Mouse (Mus musculus): ENCODE measurements around the gene Celf2. TPM values are rescaled to one million over a fixed set of nuclear protein-coding genes. Genes with fewer than 3 reads are reported as not detected.
A peak's percentile ranks its signal among the peaks of the same experiment; 100 is the strongest.

Celf2 gene
- polyA plus RNA-seq, 1 experiment from 2014 or later = 35.4 TPM

DNA sequence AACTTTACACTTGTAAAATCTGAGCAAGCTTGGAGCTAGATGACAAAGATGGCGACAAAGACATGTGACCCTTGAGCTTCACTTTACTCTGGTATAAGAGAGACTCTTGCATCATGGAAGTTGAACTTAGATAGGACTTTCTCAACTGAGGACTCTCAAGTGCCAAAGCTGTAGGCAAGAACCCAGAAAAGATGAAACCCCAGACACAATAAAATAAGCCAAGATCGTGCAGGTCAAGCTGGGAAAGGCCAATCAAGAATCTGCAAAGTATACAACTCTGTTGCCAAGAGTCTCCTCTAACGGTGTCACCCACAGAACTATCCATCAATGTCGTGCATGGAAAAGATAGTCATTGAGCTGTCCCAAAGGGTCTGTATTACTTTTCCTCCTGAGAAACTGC lies 558.7 kb downstream of the Celf2 start:
- no peak overlapping the region for H3K4me3 ChIP-seq (ENCODE audit: low read length)
- no peaks in the 10 kb centered on the region for H3K27me3 ChIP-seq (replicated peaks; ENCODE audit: control insufficient read depth, insufficient read depth, low read length)
- H3K9me3 ChIP-seq (ENCODE audit: control insufficient read depth, low read length) = no peaks in the 10 kb centered on the region
- H3K9ac ChIP-seq (ENCODE audit: low read depth, low read length) = no peak overlapping the region
- no peak for ATAC-seq
- no peak overlapping the region for H3K27ac ChIP-seq (ENCODE audit: low read length)
- H3K4me1 ChIP-seq (ENCODE audit: control insufficient read depth, insufficient read depth, low read length) = no peaks in the 10 kb centered on the region
- H3K4me2 ChIP-seq (ENCODE audit: low read depth, low read length) = no peak overlapping the region
- WGBS = 73% methylated on average over 4 of the region's 4 CpGs
- no peaks in the 10 kb centered on the region for H3K36me3 ChIP-seq (ENCODE audit: control insufficient read depth, insufficient read depth, low read length)

DNA sequence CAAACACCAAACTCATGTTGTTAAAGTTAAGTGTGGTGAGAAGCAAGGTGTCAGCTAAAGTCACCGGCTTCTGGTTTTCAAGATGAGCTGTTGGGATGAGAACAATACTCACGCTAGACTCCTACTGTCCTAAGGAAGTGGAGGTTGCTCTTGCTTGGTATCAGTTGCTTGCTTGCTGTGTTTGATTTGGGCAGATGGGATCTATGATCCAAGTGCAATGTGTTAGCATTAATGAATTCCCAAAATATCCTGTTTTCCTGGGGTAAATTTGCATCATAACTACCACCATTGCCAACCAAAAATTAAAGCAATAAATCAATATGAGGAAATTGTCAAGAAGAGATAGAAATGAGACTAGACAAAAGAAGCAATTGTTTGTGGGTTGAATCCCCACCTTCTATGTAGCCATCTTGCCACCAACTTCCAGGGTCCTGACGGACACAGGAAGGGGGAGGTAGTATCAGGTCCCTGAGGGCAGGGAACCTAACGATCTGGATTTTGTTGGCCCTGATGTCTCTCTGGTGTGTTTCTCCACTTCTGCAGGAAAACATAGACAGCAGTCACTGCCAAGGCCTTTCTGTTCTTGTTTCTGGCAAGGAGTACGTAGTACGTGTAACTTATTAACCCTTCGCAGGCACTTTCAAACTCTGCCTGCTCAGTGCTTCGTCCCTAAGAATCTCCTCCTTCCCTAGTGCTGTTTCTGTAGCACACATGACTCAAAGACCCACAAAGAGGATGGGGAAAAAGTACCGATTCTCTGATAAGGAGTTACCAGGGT lies 563.5 kb downstream of the Celf2 start:
- Histone ChIP-seq H3K27me3 (replicated peaks; ENCODE audit: control insufficient read depth, insufficient read depth, low read length) (no peaks in the 10 kb centered on the region), H3K4me2 (ENCODE audit: low read depth, low read length) (no peak overlapping the region), H3K27ac (ENCODE audit: low read length) (no peak overlapping the region), H3K36me3 (ENCODE audit: control insufficient read depth, insufficient read depth, low read length) (no peaks in the 10 kb centered on the region), H3K9ac (ENCODE audit: low read depth, low read length) (no peak overlapping the region), H3K4me1 (ENCODE audit: control insufficient read depth, insufficient read depth, low read length) (no peaks in the 10 kb centered on the region), H3K9me3 (ENCODE audit: control insufficient read depth, low read length) (0 out of 2 replicates have a peak, but pooled peaks cover 4% of the 10 kb centered on the region), H3K4me3 (ENCODE audit: low read length) (no peak overlapping the region)
- ATAC-seq = no peak
- WGBS = 78% methylated on average over 9 of the region's 9 CpGs

DNA sequence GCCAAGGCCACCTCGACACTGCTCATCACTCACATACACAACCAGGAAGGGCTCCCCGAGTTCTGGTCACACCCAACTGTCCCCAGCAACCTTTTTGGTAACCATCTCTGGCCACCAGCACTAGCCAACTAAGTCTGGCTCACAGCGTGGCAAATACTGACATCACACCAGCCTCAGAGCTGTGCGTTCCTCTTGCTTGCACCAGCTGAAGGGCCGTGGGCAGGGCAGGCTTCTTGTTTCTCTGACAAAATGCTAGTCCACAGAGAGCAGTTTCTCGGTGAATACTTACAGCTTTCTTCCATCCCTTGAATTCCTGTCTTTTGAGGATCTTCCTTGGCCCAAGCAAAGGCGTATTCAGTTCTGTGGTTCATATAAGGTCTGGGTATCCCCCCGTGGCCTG lies 565.7 kb downstream of the Celf2 start:
- H3K9me3 ChIP-seq (ENCODE audit: control insufficient read depth, low read length) = 0 out of 2 replicates have a peak, but pooled peaks cover 4% of the 10 kb centered on the region

DNA sequence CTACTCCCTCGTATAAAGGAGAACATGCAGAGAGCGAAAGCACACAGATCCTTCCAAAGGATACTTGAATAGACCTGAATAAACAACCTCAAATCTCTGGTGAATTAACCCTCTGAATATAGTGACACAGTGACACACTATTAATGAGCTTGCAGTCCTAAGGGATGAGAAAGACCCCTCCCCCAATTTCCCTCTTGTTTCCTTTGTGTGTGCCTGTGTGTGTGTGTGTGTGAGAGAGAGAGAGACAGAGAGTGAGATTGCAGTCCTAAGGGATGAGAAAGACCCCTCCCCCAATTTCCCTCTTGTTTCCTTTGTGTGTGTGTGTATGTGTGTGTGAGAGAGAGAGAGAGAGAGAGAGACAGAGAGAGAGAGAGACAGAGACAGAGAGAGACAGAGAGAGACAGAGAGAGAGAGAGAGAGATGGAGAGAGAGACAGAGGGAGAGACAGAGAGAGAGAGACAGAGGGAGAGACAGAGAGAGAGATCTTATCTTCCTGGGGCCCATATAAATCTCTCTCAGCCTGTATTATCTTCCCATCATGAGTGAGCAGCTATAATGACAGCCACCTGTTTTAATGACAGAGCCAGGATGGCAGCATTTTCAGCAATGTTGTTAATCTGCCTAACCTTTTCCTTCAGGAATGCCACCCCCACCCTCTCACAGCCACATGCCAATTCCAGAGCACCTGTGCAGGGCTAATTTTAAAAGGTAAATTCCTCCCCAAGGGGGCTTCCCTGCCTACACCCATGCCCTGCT lies 566.5 kb downstream of the Celf2 start:
- no peaks in the 10 kb centered on the region for H3K27me3 ChIP-seq (replicated peaks; ENCODE audit: control insufficient read depth, insufficient read depth, low read length)
- WGBS = 69% methylated on average over 2 of the region's 2 CpGs
- no peak for ATAC-seq
- no peak overlapping the region for H3K4me2 ChIP-seq (ENCODE audit: low read depth, low read length)
- H3K36me3 ChIP-seq (ENCODE audit: control insufficient read depth, insufficient read depth, low read length) = no peaks in the 10 kb centered on the region
- no peak overlapping the region for H3K4me3 ChIP-seq (ENCODE audit: low read length)
- H3K4me1 ChIP-seq (ENCODE audit: control insufficient read depth, insufficient read depth, low read length) = no peaks in the 10 kb centered on the region
- H3K9ac ChIP-seq (ENCODE audit: low read depth, low read length) = no peak overlapping the region
- H3K27ac ChIP-seq (ENCODE audit: low read length) = no peak overlapping the region
- 0 out of 2 replicates have a peak, but pooled peaks cover 4% of the 10 kb centered on the region for H3K9me3 ChIP-seq (ENCODE audit: control insufficient read depth, low read length)

More for the DNA sequence above, 565.7 kb downstream of the Celf2 start:
- no peaks in the 10 kb centered on the region for H3K36me3 ChIP-seq (ENCODE audit: control insufficient read depth, insufficient read depth, low read length)
- no peak overlapping the region for H3K4me3 ChIP-seq (ENCODE audit: low read length)
- no peak overlapping the region for H3K9ac ChIP-seq (ENCODE audit: low read depth, low read length)
- WGBS = 80% methylated on average over 8 of the region's 8 CpGs
- no peaks in the 10 kb centered on the region for H3K4me1 ChIP-seq (ENCODE audit: control insufficient read depth, insufficient read depth, low read length)
- no peak for ATAC-seq
- H3K4me2 ChIP-seq (ENCODE audit: low read depth, low read length) = no peak overlapping the region
- no peak overlapping the region for H3K27ac ChIP-seq (ENCODE audit: low read length)
- H3K27me3 ChIP-seq (replicated peaks; ENCODE audit: control insufficient read depth, insufficient read depth, low read length) = no peaks in the 10 kb centered on the region

DNA sequence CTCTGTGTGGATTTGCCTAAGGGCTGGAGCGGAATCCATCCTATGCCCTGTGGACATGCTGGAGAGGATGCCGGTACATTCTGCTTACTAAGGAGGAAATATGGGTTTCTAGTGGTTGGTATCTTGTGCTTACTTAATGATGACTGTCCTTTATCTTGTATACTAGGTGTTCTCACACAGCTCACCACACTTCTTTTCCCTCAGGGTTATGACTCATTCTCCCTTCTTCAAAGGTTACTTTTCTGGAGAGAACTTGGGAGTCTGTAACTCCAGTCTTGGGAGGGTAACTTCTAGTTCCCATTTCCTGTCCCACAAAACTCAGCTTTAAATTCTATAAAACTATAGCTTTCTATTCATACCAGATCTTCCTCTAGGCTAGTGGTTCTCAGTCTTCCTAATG lies 570.2 kb downstream of the Celf2 start:
- Histone ChIP-seq H3K36me3 (ENCODE audit: control insufficient read depth, insufficient read depth, low read length) (no peaks in the 10 kb centered on the region), H3K4me3 (ENCODE audit: low read length) (no peak overlapping the region), H3K4me2 (ENCODE audit: low read depth, low read length) (no peak overlapping the region), H3K27me3 (replicated peaks; ENCODE audit: control insufficient read depth, insufficient read depth, low read length) (no peaks in the 10 kb centered on the region), H3K9ac (ENCODE audit: low read depth, low read length) (no peak overlapping the region), H3K27ac (ENCODE audit: low read length) (no peak overlapping the region), H3K9me3 (ENCODE audit: control insufficient read depth, low read length) (0 out of 2 replicates have a peak, but pooled peaks cover 4% of the 10 kb centered on the region), H3K4me1 (ENCODE audit: control insufficient read depth, insufficient read depth, low read length) (no peaks in the 10 kb centered on the region)
- ATAC-seq = no peak
- 93% methylated on average over 2 of the region's 2 CpGs for WGBS

DNA sequence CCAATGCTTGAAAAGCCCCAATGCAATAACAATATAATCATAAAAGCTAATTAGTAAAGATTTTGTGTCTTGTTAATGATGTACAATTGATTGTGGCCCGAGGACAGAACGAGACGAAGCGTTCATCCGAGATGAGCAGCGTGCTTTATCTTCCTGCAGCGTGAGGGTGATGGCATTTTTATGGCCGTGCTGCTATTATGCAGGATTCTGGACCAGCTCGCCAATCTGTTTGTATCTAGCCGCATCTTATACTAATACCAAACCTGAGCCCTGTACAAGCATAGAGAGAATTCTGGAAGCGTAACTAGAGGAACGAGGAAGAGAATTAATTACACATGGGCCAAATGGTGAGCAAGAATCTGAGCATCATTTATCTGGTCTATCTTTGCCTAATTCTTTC lies 576.2 kb downstream of the Celf2 start:
- ATAC-seq = no peak
- no peak overlapping the region for H3K4me2 ChIP-seq (ENCODE audit: low read depth, low read length)
- no peak overlapping the region for H3K9ac ChIP-seq (ENCODE audit: low read depth, low read length)
- H3K9me3 ChIP-seq (ENCODE audit: control insufficient read depth, low read length) = no peaks in the 10 kb centered on the region
- H3K4me3 ChIP-seq (ENCODE audit: low read length) = no peak overlapping the region
- H3K27me3 ChIP-seq (replicated peaks; ENCODE audit: control insufficient read depth, insufficient read depth, low read length) = no peaks in the 10 kb centered on the region
- no peak overlapping the region for H3K27ac ChIP-seq (ENCODE audit: low read length)
- no peaks in the 10 kb centered on the region for H3K4me1 ChIP-seq (ENCODE audit: control insufficient read depth, insufficient read depth, low read length)
- H3K36me3 ChIP-seq (ENCODE audit: control insufficient read depth, insufficient read depth, low read length) = no peaks in the 10 kb centered on the region
- WGBS = 50% methylated on average over 12 of the region's 12 CpGs

DNA sequence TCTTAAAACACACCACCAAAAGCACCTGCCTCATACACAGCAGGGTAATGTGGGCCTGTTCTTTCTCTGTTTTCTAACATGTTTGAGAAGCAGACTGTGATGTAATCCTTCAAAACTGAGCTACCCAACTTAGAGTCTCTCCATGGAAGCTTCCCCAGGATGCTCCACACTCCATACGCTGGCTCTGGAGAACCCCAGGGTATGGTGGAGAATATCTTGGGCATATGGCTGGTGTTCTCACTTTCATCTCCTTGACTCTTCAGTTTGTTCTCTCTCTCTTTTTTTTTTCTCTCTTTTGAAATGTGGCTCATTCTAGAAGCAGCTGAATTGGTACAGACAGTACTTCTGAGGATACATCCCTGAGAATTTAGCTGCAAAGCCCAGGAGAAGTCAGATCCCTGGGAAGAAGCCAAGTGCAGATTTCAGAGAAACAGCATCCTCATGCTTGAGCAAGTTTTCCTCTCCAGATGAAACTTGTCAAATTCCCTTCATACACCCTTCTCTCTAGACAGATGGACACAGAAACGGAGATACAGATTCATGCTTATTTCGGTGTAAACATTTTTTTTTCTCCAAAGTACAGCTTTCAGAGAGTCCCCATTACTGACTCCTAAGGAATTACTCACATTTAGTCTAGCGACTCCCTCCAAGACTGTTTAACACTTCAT lies 581.5 kb downstream of the Celf2 start:
- H3K27ac ChIP-seq (ENCODE audit: low read length) = no peak overlapping the region
- ATAC-seq = peak; percentile 55
- 57% methylated on average over 4 of the region's 4 CpGs for WGBS
- no peak overlapping the region for H3K4me3 ChIP-seq (ENCODE audit: low read length)
- H3K9ac ChIP-seq (ENCODE audit: low read depth, low read length) = no peak overlapping the region
- H3K36me3 ChIP-seq (ENCODE audit: control insufficient read depth, insufficient read depth, low read length) = no peaks in the 10 kb centered on the region
- no peaks in the 10 kb centered on the region for H3K27me3 ChIP-seq (replicated peaks; ENCODE audit: control insufficient read depth, insufficient read depth, low read length)
- no peak overlapping the region for H3K4me2 ChIP-seq (ENCODE audit: low read depth, low read length)
- no peaks in the 10 kb centered on the region for H3K9me3 ChIP-seq (ENCODE audit: control insufficient read depth, low read length)
- no peaks in the 10 kb centered on the region for H3K4me1 ChIP-seq (ENCODE audit: control insufficient read depth, insufficient read depth, low read length)

DNA sequence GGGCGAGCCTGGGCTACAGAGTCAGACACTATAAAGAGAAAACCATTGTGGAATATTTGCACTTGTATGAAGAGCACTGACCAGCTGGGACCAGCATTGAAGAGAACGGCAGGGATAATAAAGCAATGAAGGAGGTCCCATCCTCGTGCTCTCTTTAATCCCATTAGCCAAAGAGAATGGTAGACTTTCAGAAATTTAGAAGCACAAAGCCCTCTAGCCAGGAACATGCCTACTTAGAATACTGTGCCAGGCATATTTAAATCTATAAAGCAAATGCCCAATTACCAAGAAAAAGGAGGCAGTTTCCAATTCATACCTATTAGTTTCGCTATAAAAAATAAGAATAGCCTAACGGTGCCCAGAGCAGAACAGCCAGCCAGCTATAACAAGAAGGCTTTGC lies 583.9 kb downstream of the Celf2 start:
- H3K27ac ChIP-seq (ENCODE audit: low read length) = no peak overlapping the region
- 84% methylated on average over 5 of the region's 5 CpGs for WGBS
- no peaks in the 10 kb centered on the region for H3K9me3 ChIP-seq (ENCODE audit: control insufficient read depth, low read length)
- no peak overlapping the region for H3K4me3 ChIP-seq (ENCODE audit: low read length)
- ATAC-seq = no peak
- H3K27me3 ChIP-seq (replicated peaks; ENCODE audit: control insufficient read depth, insufficient read depth, low read length) = no peaks in the 10 kb centered on the region
- H3K36me3 ChIP-seq (ENCODE audit: control insufficient read depth, insufficient read depth, low read length) = no peaks in the 10 kb centered on the region
- no peaks in the 10 kb centered on the region for H3K4me1 ChIP-seq (ENCODE audit: control insufficient read depth, insufficient read depth, low read length)
- no peak overlapping the region for H3K9ac ChIP-seq (ENCODE audit: low read depth, low read length)
- no peak overlapping the region for H3K4me2 ChIP-seq (ENCODE audit: low read depth, low read length)

DNA sequence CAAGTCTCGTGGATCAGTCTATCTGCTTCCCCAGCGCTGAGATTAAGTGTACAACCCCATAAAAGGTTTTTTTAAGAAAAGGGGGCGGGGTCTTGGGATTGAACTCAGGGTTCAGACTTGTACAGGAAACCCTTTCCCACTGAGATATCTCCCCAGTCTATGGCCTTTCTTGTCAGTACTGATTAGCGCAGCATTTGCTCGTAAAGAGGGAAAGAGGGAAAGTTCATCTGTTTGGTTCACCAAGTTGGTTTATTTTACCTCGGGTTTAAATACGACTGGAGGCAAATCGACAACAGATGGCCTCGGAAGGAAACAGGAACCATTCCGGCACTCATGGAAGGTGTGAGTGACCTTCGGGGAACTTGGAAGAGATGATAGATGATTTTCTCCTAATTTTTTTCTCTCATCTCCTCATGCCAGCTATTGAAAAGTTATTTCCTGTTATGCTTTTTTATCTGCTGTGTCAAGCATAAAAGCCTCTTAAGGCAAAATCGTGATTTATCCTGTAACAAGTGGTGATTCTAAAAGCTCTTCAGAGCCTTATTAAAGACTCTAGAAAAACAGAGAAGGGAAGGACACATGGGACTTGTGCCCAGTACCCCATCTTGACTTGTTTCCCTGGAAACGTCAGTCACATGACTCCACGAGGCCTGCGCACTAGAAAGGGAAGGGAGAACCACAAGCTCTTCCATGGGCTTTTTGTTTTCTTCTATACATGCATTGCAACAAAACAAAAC lies 585.5 kb downstream of the Celf2 start:
- H3K4me2 ChIP-seq (ENCODE audit: low read depth, low read length) = no peak overlapping the region
- WGBS = 56% methylated on average over 15 of the region's 15 CpGs

More for the DNA sequence above, 585.5 kb downstream of the Celf2 start:
- Histone ChIP-seq H3K9me3 (ENCODE audit: control insufficient read depth, low read length) (no peaks in the 10 kb centered on the region), H3K9ac (ENCODE audit: low read depth, low read length) (no peak overlapping the region), H3K36me3 (ENCODE audit: control insufficient read depth, insufficient read depth, low read length) (no peaks in the 10 kb centered on the region), H3K27me3 (replicated peaks; ENCODE audit: control insufficient read depth, insufficient read depth, low read length) (no peaks in the 10 kb centered on the region), H3K4me3 (ENCODE audit: low read length) (no peak overlapping the region), H3K4me1 (ENCODE audit: control insufficient read depth, insufficient read depth, low read length) (no peaks in the 10 kb centered on the region), H3K27ac (ENCODE audit: low read length) (no peak overlapping the region)
- peak; percentile 38; the same call in 1 of the 2 replicates for ATAC-seq

Measured in intestine, embryonic 16.5 days (tissue).